Mouse (Mus musculus): ENCODE measurements around the gene Mettl7a1. TPM values are rescaled to one million over a fixed set of nuclear protein-coding genes. Genes with fewer than 3 reads are reported as not detected.
"Not testable (repeated sequence)": the region's sequence is repeated elsewhere in the genome, so short reads cannot be mapped to it uniquely, and the experiment has no call there.

Mettl7a1 gene
- polyA plus RNA-seq, 1 experiment from 2014 or later, result 6.6 TPM

- Histone ChIP-seq H3K4me2 (no peak overlapping the region), H3K27me3 (no peaks in the 10 kb centered on the region), H3K4me3 (replicated peaks) (no peak overlapping the region), H3K9me3 (replicated peaks) (no peaks in the 10 kb centered on the region), H3K27ac (no peak overlapping the region), H3K4me1 (replicated peaks) (no peaks in the 10 kb centered on the region), H3K9ac (no peak overlapping the region), H3K36me3 (no peaks in the 10 kb centered on the region)
- no peak for ATAC-seq (ENCODE audit: low read depth)
- no peak for DNase-seq
- WGBS (ENCODE audit: insufficient replicate concordance), result 68% methylated on average over 14 of the region's 14 CpGs
These were observed 32.5 kb upstream of the Mettl7a1 start for GRCm38 (mm10) chr15:100271411-100271810.

DNA sequence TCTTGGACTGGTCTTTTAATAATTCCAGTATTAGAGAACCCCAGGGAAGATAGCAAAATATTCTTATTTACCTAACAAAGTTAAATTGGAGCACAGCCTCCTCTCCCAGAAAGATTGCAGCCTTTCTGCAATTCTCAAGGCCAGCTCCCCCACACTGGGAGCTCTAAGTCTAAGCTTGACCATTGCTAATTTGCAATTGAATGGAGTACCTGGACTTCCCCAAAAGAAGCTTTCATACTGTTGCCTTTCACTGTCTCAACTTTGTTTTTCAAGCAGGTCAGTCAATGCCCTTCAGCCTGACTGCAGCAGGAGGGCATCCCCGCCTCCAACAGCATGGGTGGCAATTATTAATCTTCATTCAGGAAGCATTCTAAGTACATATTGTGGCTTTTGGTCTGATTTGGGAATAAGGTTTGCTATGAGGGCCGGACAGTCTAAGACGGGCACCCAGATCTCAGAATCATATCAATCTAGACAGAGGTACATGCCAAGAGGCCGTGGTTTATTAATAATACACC is 30.1 kb upstream of the Mettl7a1 start:
- not testable (repeated sequence) for H3K4me2 ChIP-seq; H3K4me3 ChIP-seq (replicated peaks); ATAC-seq (ENCODE audit: low read depth); H3K9ac ChIP-seq; H3K27me3 ChIP-seq; H3K9me3 ChIP-seq (replicated peaks); H3K36me3 ChIP-seq; DNase-seq; H3K27ac ChIP-seq; H3K4me1 ChIP-seq (replicated peaks)
- WGBS (ENCODE audit: insufficient replicate concordance), result 77% methylated on average over 4 of the region's 4 CpGs

- no peak overlapping the region for H3K4me2 ChIP-seq
- no peak overlapping the region for H3K9ac ChIP-seq
- DNase-seq (no peak), ATAC-seq (ENCODE audit: low read depth) (no peak)
- no peaks in the 10 kb centered on the region for H3K36me3 ChIP-seq
- H3K4me1 ChIP-seq (replicated peaks), result no peaks in the 10 kb centered on the region
- H3K27me3 ChIP-seq, result no peaks in the 10 kb centered on the region
- no peak overlapping the region for H3K27ac ChIP-seq
- no peak overlapping the region for H3K4me3 ChIP-seq (replicated peaks)
- H3K9me3 ChIP-seq (replicated peaks), result no peaks in the 10 kb centered on the region
- 74% methylated on average over 7 of the region's 7 CpGs for WGBS (ENCODE audit: insufficient replicate concordance)
These were observed 29.0 kb upstream of the Mettl7a1 start for GRCm38 (mm10) chr15:100274790-100275559.

- Histone ChIP-seq H3K4me3 (replicated peaks) (no peak overlapping the region), H3K4me2 (no peak overlapping the region), H3K36me3 (no peaks in the 10 kb centered on the region), H3K27ac (no peak overlapping the region), H3K9ac (no peak overlapping the region), H3K27me3 (no peaks in the 10 kb centered on the region), H3K4me1 (replicated peaks) (no peaks in the 10 kb centered on the region), H3K9me3 (replicated peaks) (0 out of 2 replicates have a peak, but pooled peaks cover 6% of the 10 kb centered on the region)
- ATAC-seq (ENCODE audit: low read depth), result no peak
- WGBS (ENCODE audit: insufficient replicate concordance), result 81% methylated on average over 4 of the region's 4 CpGs
- DNase-seq, result no peak
These were observed 27.5 kb upstream of the Mettl7a1 start for GRCm38 (mm10) chr15:100276403-100276802.

- H3K27me3 ChIP-seq, result no peaks in the 10 kb centered on the region
- H3K4me1 ChIP-seq (replicated peaks), result no peaks in the 10 kb centered on the region
- H3K4me2 ChIP-seq, result no peak overlapping the region
- no peak overlapping the region for H3K9ac ChIP-seq
- H3K4me3 ChIP-seq (replicated peaks), result no peak overlapping the region
- ATAC-seq (ENCODE audit: low read depth), result no peak
- 90% methylated on average over 3 of the region's 3 CpGs for WGBS (ENCODE audit: insufficient replicate concordance)
- H3K9me3 ChIP-seq (replicated peaks), result 0 out of 2 replicates have a peak, but pooled peaks cover 6% of the 10 kb centered on the region
- no peak for DNase-seq
- H3K27ac ChIP-seq, result no peak overlapping the region
- H3K36me3 ChIP-seq, result no peaks in the 10 kb centered on the region
These were observed 26.4 kb upstream of the Mettl7a1 start for GRCm38 (mm10) chr15:100277586-100277985.

GRCm38 (mm10) chr15:100280626-100281025 is 23.3 kb upstream of the Mettl7a1 start, which contains the start of gene Tmprss12:
Gene Tmprss12, plus strand, starts transcription at chr15:100280837.
- no peak within 1 kb of the TSS for H3K4me2 ChIP-seq
- no peaks in the 10 kb centered on the region for H3K4me1 ChIP-seq (replicated peaks)
- H3K4me3 ChIP-seq (replicated peaks), result no peak within 1 kb of the TSS
- 0 out of 2 replicates have a peak, but pooled peaks cover 6% of the 10 kb centered on the region for H3K9me3 ChIP-seq (replicated peaks)
- H3K27me3 ChIP-seq, result no peaks in the 10 kb centered on the region
- 86% methylated on average over 20 of the region's 20 CpGs for whole genome bisulfite sequencing (ENCODE audit: insufficient replicate concordance)
- H3K27ac ChIP-seq, result no peak within 1 kb of the TSS
- no peak for ATAC-seq (ENCODE audit: low read depth)
- H3K9ac ChIP-seq, result no peak within 1 kb of the TSS
- H3K36me3 ChIP-seq, result no peaks in the 10 kb centered on the region
- DNase-seq, result no peak

DNA sequence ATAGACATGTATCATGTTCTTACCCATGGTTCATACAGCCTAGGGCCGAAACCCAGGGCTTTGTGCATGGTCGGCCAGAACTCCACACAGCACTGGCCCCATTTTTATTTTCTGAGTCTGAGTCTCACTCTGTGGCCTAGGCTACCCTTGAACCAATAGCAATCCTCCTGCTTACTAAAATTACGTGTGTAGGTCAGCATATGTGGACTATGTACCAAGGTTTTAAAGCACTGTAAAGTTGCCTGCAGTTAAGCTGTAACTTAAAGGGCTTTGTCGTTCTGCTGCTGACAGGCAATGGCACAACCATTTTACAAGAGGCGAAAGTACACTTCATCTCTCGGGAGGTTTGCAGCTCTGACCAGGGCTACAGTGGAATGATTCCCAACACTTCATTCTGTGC is 15.0 kb upstream of the Mettl7a1 start:
- 73% methylated on average over 6 of the region's 6 CpGs for WGBS (ENCODE audit: insufficient replicate concordance)
- ATAC-seq (ENCODE audit: low read depth), result no peak
- no peak for DNase-seq
- Histone ChIP-seq H3K36me3 (no peaks in the 10 kb centered on the region), H3K4me2 (no peak overlapping the region), H3K4me3 (replicated peaks) (no peak overlapping the region), H3K4me1 (replicated peaks) (no peaks in the 10 kb centered on the region), H3K27ac (no peak overlapping the region), H3K9me3 (replicated peaks) (no peaks in the 10 kb centered on the region), H3K9ac (no peak overlapping the region), H3K27me3 (no peaks in the 10 kb centered on the region)

DNA sequence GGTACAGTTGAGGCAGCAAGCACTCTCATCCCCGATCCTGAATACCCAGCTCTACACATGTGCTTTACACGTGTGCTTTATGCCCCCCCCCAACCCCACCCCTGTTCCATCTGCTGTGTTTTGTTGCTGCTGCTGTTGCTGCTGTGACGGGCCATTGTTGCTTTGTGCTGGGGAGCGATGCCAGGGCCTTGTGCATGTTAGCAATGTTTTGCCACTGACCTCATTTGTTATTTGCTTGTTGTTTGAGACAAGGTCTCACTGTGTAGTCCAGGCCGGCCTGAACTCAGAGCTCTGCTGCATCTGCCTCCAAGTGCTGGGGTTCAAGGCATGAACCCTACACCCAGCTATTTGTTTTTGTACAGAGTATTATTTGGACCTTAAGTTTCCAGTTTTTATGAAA is 13.1 kb upstream of the Mettl7a1 start:
- Histone ChIP-seq H3K27me3 (no peaks in the 10 kb centered on the region), H3K4me2 (no peak overlapping the region), H3K9me3 (replicated peaks) (no peaks in the 10 kb centered on the region), H3K27ac (no peak overlapping the region), H3K9ac (no peak overlapping the region), H3K36me3 (no peaks in the 10 kb centered on the region), H3K4me1 (replicated peaks) (0 out of 2 replicates have a peak, but pooled peaks cover 2% of the 10 kb centered on the region), H3K4me3 (replicated peaks) (no peak overlapping the region)
- no peak for DNase-seq
- no peak for ATAC-seq (ENCODE audit: low read depth)
- 61% methylated on average over 5 of the region's 5 CpGs for WGBS (ENCODE audit: insufficient replicate concordance)

GRCm38 (mm10) chr15:100292326-100292725 is 11.6 kb upstream of the Mettl7a1 start:
- Histone ChIP-seq H3K36me3 (no peaks in the 10 kb centered on the region), H3K27me3 (no peaks in the 10 kb centered on the region), H3K4me1 (replicated peaks) (0 out of 2 replicates have a peak, but pooled peaks cover 2% of the 10 kb centered on the region), H3K4me3 (replicated peaks) (no peak overlapping the region), H3K9me3 (replicated peaks) (no peaks in the 10 kb centered on the region), H3K27ac (no peak overlapping the region), H3K4me2 (no peak overlapping the region), H3K9ac (no peak overlapping the region)
- DNase-seq (no peak), ATAC-seq (ENCODE audit: low read depth) (no peak)
- WGBS (ENCODE audit: insufficient replicate concordance), result 53% methylated on average over 7 of the region's 7 CpGs

- DNase-seq (no peak), ATAC-seq (ENCODE audit: low read depth) (no peak)
- Histone ChIP-seq H3K27ac (no peak overlapping the region), H3K4me2 (no peak overlapping the region), H3K27me3 (no peaks in the 10 kb centered on the region), H3K4me3 (replicated peaks) (no peak overlapping the region), H3K4me1 (replicated peaks) (peaks cover 18% of the 10 kb centered on the region), H3K9ac (no peak overlapping the region), H3K36me3 (no peaks in the 10 kb centered on the region), H3K9me3 (replicated peaks) (no peaks in the 10 kb centered on the region)
- WGBS (ENCODE audit: insufficient replicate concordance), result 53% methylated on average over 5 of the region's 5 CpGs
These were observed 6.1 kb upstream of the Mettl7a1 start for GRCm38 (mm10) chr15:100297856-100298255.

- H3K9me3 ChIP-seq (replicated peaks), result no peaks in the 10 kb centered on the region
- no peak overlapping the region for H3K9ac ChIP-seq
- no peak overlapping the region for H3K4me2 ChIP-seq
- no peaks in the 10 kb centered on the region for H3K36me3 ChIP-seq
- WGBS (ENCODE audit: insufficient replicate concordance), result 54% methylated on average over 6 of the region's 6 CpGs
- ATAC-seq (ENCODE audit: low read depth) (no peak), DNase-seq (no peak)
- H3K4me3 ChIP-seq (replicated peaks), result no peak overlapping the region
- no peak overlapping the region for H3K27ac ChIP-seq
- peaks cover 34% of the 10 kb centered on the region for H3K4me1 ChIP-seq (replicated peaks)
- H3K27me3 ChIP-seq, result no peaks in the 10 kb centered on the region
These were observed 3.4 kb upstream of the Mettl7a1 start for GRCm38 (mm10) chr15:100300499-100300898.

- no peak overlapping the region for H3K27ac ChIP-seq
- H3K9ac ChIP-seq, result no peak overlapping the region
- H3K4me2 ChIP-seq, result no peak overlapping the region
- no peak for ATAC-seq (ENCODE audit: low read depth)
- no peaks in the 10 kb centered on the region for H3K36me3 ChIP-seq
- H3K27me3 ChIP-seq, result no peaks in the 10 kb centered on the region
- H3K4me1 ChIP-seq (replicated peaks), result peaks cover 43% of the 10 kb centered on the region
- no peak overlapping the region for H3K4me3 ChIP-seq (replicated peaks)
- no peaks in the 10 kb centered on the region for H3K9me3 ChIP-seq (replicated peaks)
- 80% methylated on average over 15 of the region's 15 CpGs for WGBS (ENCODE audit: insufficient replicate concordance)
- DNase-seq, result no peak
These were observed 2.4 kb upstream of the Mettl7a1 start for GRCm38 (mm10) chr15:100301556-100301955.

Measured in liver, embryonic 13.5 days (tissue).